Mouse (Mus musculus) CD4-positive, CD25-positive, alpha-beta regulatory T cell, adult 4 months (primary cell): ENCODE data around the gene Bcl2l11. TPM values are rescaled to one million over a fixed set of nuclear protein-coding genes. Genes with fewer than 3 reads are reported as not detected.
A peak's percentile ranks its signal among the peaks of the same experiment; 100 is the strongest.

ENCODE experiments used
- ATAC-seq: one replicate; pipeline ENCODE4 v1.8.0; 2017
- polyA plus RNA-seq, 2 experiments: library from polyadenylated mRNA; unstranded; fragments of 100-300 nt; shearing (Covaris generic); gene quantifications; one replicate each; pipeline ENCODE4 v1.2.1; 2017

The Bcl2l11 gene
- polyA plus RNA-seq, 2 experiments from 2014 or later: 15.3 to 16.9 TPM

DNA sequence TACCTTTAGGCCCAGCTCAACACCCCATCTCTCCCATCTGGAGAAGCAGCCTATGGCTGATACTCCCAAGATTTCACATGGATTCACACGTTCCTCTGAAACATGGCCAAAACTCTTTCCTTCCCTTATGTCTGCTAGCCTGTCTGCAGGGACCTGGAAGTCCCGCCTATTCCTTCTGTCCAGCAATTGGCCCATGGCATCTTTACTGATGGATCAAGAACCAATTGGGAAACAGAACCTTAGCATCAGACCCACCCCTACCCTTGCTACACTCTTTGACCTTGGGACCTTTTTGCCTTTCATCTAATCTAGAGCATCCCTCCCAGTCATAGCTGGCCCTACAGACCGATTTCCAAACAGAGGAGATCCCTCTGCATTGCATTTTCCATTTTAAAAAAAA lies 11.2 kb upstream of the Bcl2l11 start:
- ATAC-seq: no peak

DNA sequence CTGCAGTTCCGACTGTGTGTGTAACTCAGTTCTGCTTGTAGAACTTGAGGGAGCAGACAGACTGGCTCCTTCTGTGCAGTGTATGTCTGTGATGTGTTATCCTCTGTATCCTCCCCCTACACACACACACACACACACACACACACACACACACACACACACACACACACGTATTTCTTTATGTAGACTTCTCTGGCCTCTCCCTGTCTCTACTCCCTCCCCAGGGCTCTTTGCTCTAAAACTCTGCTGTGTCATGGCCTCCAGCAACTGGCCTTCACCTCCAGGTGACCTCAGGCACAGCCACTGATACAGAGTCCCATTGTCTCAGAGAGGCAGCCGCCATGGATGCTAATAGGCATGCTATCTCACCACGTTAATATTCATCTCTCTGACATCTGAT lies 10.3 kb upstream of the Bcl2l11 start:
- no peak for ATAC-seq

DNA sequence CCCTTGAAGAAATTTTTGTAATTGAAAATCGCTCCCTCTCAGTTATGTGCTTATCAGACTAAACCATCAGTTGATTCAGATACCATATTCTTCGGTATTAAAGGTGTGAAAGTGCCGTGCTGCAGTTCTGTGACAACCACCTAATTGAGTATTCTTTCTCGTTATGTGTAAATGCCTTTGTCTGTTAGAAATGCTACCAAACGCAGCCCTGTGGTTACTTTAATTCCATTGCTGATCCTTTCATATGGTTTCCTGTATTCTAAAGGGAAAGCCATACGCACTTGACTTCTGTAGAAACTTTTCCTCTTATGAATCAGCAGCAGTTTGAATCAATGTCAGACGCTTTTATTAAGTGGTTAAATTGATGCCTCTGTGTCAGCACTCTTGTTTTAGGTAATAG lies 8.2 kb upstream of the Bcl2l11 start:
- peak; percentile 56 for ATAC-seq

DNA sequence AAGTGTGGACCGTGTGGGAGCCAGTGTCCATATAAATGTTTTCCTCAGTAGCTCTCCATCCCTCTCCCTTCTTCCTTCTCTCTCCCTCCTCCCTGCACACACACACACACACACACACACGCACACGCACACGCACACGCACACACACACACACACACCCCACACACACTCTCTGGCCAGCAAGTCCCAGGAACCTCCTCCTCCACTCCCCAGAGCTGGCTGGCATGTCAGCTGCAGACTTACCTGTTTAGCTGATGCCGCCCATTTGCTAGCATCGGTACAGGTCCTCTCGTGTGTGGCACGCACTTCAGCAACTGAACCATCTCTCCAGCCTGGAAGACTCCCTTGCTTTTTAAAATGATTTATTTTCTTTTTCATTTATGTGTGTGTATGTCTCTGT lies 6.9 kb upstream of the Bcl2l11 start:
- ATAC-seq: no peak

DNA sequence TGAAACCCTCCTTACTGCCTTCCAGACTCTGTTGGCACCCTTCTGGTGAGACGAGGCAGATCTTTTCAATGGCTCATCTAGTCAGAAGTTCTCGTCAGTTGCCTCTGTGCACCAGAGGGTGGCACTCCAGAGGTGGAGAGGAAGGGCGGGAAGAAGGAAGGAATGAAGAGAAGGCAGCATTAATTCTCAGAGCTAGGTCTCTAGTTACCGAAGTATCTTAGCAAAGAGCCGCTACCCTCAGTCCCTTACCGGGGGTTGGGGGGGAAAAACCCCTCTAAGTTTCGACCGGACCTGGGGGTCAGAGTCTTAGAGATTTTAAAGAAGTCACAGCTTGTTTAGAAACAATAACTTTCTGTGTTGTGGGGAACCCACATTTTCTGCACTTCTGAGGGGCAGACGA lies 3.3 kb upstream of the Bcl2l11 start:
- ATAC-seq: peak; percentile 31

DNA sequence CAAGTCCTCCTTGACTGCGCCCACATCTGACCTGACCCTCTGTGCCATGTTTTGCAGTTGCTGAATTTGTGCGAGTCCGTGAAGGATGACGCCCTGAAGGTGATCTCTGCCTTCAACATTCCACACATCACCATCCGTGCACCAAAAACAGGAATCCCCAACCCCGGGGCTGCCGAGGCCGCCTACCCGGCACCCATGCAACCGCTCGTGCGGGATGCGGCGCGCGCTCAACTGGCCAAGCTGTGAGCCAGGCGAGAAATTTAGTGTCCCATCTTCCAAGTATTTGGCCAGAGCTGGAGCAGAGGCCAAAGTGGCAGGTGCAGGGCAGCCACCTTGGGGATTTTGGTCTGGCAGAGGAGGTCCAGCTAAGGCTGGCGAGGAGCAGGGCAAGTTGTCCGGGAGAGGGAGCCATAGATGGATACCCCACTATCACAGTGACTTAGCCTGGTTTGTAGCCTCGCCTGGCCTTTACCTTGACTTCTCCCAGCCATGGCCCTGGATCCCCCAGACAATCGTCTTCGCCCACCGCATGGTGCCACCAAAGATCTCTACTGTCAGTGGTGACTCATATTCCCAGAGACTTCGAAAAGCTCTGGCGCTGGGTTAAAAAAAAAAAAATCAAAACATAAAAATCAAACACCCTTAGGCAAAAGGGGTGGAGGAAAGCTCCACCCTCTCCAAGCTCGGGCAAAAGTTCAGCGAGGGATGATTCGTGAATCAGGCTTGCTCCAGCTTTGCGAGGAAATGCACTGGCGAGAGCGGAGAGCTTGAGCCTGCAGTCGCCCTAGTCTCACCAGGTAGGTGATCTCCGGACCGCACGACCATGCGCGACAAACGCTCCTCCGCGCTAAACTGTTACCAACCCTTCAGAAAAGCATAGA lies 2.7 kb upstream of the Bcl2l11 start:
- ATAC-seq: no peak

DNA sequence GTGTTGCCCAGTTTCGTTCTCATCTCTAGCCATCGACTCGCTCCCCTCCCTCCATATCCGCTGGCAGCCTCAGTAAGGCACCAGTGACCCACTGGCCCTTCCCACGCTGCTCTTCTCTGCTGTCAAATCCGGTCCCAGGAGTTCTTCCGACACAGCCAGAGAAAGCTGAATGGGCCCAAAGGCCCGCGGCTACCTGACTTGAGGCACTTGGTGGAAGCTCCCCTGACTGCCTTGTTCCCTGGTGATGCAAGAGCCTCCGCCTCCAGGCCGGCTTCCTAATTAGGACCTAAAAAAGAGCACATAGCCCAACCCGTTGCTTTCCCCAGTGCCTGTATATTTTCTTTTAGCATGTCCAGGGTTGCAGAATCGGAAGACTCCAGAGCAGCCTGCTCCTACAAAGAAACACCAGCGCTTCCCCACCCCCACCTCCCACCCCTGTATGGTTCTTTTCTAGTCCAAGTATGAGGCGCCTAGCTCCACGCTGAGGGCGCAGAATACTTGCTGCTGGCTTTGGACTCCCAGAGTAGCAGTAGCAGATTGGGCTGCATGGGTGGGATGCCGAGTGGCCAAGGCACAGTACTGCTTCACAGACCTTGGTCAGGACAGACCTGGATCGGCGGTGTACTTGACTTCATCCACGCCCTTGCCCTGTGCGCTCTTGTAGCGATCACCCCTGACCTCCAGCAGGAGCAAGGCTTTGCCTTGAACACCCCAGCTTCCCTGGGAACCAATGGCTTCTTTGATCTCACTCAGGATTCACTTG lies 1.7 kb upstream of the Bcl2l11 start:
- ATAC-seq: no peak

DNA sequence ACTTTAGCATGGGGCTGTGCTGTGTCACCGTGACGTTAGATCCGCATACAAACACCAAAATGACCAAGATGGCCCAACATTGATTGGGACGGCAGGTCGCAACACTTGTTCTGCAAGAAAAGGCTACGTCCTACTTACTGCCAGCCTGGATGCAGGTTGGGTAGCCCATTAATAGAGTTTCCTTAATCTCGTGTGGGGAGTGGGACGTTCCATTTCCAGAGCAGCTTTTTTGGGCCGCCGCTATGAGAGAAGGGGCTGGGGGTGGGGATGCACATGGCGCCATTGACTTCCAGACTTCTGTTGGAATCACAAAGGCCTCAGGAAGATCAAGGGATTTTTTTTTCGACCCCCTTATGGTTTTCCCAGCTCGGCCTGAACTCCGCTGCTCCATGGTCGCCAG lies 1.1 kb upstream of the Bcl2l11 start:
- ATAC-seq: no peak

DNA sequence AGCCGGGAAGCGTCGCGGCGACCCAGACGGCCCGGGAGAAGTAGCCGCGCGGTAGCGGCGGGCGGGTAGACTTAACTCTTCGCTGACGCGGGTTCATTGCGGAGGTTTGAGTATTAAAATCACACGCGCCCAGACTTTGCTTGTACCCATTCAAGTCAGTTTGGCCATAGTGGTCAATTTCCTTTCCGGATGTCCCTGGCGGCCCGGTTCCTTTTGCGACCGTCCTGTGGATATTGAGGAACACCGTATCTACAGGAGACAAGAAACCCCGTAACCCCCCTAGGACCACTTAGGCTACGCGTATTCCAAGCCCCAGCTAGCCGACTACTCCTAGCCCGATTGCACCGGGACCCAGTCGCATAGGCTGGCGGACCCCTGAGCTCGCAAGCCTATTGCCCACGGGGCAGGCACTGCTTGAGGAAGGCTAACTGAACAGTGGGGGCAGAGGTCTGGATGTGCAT lies 783 bp downstream of the Bcl2l11 start:
- ATAC-seq: no peak

DNA sequence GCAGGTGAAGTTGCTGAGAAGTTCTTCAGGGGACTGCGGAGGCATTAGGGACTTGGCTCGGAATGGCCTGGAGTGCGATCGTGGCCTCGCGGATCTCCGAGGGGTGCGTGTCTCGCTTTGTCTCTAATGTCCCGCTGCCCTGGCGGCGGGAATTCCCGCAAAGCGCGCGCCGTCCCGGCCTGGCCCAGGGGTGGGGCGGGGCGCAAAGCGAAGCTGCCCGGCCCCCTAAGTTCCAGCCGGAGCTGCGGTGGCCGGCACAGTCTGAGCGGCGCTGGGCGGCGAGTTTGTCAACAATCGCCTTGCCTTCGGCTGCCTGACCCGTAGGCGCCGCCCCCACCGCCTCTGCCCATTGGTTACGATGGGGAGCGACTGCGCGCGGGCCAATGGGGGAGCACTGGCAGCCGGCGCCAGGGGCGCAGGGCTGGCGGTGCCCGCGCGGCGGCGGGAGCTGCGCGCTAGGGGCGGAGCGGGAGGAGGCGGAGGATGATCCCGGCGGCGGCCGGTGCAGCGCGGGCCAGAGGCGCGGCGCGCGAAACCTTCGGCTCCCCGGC lies 1.4 kb downstream of the Bcl2l11 start:
- peak; percentile 70 for ATAC-seq

DNA sequence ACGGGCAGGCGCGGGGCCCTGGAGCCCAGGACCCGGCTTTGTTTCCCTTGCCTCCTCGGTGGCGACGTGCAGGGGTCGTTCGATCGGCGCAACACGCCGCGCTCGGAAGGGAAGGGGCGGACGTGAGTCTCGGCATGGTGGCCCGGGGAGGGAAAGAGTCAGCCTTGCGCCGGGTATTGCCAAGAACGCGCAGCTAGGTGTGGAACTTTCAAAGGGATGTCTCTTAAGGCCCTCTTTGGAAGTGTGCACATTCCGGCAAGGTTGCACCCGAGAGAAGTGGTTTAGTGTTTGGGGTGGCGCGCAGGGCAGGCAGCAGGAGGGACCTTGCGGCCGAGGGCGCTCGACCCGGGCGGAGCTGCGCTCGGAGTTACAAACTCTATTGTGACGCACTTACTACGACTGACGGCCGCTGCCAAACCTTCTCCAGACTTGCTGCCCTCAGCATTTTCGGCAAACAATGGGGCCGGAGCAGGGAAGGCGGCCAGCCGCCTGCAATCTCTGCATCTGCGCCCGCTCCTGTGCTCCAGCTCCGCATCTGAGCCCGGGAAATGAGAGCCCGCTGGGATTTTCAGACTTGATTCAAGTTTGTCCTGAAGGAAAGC lies 2.0 kb downstream of the Bcl2l11 start:
- peak; percentile 7 for ATAC-seq

DNA sequence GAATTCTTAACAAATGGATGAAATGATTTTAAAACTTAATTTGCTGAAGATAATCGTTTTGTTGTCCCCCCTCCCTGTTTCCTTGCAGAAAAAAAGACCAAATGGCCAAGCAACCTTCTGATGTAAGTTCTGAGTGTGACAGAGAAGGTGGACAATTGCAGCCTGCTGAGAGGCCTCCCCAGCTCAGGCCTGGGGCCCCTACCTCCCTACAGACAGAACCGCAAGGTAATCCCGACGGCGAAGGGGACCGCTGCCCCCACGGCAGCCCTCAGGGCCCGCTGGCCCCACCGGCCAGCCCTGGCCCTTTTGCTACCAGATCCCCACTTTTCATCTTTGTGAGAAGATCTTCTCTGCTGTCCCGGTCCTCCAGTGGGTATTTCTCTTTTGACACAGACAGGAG lies 2.7 kb downstream of the Bcl2l11 start:
- no peak for ATAC-seq

DNA sequence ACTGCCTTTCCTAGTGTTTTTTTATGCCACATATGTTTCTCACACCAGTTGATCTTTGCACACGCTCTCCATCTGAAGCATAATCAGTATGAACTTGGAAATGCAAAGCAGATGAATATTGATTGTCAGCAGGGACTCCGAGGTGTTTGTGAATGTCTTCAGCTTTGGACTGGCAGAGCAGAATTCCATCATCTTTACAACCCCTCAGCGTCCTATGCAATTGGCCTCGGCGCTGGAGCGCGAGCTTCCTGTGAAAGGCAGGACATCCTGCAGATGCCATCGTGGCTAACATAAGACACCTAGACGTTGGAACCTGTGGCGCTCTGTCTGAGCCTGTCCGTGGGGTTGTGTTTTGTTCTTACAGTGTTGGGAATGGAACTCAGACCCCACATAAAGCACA lies 5.7 kb downstream of the Bcl2l11 start:
- no peak for ATAC-seq

DNA sequence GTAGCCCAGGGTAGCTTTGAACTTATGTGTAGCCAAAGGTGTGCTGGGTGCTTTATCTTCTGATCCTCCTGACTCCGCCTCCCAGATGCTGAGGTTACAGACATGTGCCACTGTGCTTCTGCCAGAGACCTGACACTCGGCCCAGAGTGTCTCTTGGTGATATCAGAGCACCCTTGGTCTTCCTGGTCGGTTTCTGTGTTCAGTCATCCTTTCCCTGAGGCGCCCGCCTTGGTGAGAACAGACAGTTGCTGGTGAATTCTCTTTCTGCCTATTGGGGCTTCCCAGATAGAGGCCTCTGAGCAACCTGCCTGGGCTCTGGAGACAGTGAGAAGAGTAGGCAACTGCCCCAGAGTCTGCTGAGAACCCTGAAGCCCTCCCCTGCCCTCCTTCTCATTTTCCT lies 6.8 kb downstream of the Bcl2l11 start:
- ATAC-seq: no peak

DNA sequence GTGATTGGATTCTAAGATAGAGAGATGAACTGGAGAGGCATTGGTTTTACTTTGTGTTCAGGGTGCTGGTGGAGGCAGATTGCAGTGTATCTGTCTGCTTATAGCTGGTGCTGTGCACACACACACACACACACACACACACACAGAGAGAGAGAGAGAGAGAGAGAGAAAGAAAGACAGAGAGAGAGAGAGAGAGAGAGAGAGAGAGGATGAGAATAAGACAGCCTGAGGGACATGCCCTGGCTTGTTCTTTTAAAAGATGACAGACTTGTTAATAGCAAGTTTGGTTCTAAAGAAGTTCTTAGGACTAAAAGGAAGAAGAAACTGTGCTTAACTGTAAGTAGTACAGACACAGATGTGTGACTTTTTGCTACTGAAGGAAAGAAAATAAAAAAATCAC lies 8.0 kb downstream of the Bcl2l11 start:
- ATAC-seq: no peak

DNA sequence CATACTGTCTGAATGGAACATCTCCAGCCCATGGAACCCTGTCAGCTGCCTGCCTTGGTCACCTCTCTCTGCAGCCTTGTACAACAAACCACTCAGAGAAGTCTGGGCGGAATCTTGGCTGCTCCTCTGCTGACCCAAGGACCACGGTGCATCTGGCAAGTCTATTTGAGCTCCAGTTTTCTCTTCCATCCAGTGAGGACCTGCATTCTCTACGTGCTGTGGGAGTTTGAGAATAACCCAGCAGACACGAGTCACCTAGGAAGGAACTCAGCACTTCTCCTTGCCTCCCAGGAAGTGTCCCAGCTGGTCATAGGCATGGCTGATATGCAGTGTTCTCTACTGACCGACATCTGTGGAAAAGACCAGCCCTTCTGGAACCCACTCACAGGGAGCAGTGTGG lies 8.6 kb downstream of the Bcl2l11 start:
- no peak for ATAC-seq

DNA sequence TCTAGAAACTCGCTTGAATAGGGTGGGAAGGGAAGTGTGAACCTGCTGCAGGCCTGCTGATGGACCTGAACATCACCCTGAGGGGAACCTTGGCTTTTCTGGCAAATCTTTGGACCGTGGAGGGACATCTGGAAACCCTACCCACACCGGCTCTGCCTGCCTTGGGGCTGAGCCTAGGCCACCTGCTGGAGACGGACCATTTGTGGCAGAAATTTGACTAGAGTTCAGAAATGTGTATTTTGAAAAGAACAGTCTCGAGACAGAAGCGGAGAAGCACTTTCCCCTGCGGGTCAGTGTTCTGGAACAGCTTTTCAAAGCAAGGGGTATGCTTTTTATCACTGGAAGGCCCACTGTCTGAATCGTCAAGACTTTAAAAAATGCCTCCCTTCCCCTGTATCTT lies 9.1 kb downstream of the Bcl2l11 start:
- ATAC-seq: no peak

DNA sequence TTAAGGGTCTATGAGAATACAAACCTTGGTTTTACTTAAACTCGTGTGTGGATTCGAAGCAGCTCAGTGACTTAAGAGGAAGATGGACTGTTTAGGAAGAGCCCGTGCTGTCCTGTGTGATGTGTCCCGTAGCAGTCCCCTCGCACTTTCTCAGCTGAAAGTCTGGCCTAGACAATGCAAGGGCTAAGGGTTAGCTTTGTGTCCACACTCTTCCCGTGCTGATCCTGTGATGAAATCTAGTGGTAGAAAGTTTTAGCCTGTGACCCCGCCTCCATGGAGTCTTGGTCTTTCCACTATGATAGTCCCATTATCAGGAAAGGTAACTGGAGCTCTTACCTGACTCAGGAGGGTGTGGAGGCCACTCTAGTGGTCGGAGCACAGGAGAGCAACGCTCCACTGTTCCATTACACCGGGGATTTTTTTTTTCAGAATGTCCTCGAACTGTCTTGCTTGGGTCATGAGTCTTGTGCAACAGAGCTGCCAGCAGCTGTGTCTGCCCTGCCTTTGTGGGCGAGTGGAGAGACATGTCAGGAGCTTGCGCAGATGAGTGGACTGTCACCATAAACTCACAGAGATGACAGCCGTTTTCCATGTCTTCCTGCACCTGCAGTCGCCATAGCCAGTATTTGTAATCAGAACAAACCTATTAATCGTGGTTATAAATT lies 11.1 kb downstream of the Bcl2l11 start:
- no peak for ATAC-seq

DNA sequence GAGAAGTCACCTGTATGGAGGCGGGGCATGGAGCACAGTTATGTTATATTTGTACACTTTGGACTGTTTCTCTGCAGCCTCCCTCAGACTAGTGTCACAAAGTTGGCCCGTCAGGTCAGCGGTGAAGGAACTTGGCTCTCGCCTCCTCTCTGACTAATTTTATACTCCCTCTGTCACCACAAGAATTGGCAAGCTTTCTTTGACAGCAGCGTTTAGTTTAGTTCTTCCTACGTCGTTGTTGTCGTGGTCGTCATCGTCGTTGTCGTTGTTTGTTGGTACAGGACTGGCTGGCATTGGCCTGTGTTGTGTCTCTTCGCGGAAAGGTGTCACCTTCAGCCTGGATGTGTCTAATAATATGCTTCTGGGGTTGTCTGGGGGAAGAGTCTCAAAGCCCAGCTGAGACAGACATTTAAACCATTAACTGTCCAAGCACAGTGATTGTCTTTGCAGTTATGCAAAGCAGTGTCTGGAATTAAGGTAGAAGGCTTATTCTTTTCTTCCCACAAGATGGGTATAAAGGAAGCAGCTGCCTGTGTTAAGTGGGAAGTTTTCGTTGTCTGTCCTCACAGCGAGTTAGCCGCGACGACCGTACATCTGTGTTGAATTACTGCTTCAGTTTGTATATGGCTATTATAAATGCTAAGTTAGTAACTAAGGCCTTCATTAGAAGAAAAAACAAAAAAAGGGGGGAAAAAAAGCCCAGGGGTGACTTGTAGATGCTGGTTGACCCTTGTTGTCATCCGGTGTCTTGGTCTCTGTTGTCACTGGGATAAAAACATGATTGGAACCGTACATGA lies 11.8 kb downstream of the Bcl2l11 start:
- no peak for ATAC-seq

DNA sequence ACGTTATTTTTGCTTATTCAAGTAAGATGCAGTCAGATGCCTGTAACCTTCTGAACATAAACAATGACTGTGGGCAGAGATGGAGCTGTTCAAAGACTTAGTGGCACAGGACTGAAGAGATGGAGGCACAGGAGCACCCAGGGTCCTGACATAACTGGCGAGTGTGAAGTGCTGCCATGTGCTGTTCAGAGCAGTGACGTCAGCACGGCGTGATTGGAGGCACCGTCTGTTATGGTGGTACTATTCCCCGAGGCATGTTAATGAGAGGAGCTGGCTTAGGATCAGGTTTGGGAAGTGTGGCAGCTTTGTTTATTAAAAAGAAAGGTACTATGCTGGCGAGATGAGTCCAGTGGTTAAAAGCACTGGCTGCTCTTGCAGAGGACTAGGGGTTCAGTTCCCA lies 13.1 kb downstream of the Bcl2l11 start:
- ATAC-seq: no peak

DNA sequence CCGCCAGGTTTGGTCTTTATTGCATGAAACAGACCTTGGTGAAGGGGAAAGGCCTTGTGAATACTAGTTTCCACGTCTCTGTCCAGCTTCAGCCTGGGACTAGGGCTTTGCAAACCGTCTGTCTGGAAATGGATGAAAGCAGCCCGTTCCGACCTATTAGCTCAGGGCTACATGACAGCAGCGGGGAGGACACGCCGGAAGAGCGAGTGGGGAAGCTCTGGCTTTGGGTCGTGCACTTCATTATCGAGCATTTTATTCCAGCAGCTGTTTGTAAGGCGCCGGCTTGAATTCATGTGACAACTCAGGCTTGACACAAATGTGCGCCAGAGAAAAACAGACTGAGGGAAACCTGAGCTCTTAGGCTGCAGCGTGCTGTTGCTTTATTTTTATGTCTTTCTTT lies 13.9 kb downstream of the Bcl2l11 start:
- no peak for ATAC-seq

DNA sequence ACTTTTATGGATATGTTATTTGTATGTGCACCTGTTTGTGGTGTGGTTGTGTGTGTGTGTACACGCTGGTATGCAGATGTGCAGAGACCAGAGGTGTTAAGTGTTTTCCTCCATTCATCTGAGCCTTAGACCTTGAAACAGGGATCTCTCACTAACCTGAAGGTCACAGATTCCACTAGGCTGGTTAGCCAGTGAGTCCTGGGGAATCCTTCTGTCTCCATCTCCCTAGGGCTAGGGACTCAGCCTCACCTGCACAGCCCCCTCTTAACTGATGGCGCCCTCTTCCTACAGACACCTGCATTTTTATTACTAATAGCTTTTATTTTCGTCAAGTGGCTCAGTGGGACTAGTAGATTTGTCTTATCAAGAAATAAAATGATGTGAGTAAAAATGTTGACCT lies 14.3 kb downstream of the Bcl2l11 start:
- ATAC-seq: no peak
